Mouse (Mus musculus) small intestine, adult 2 months (tissue): ENCODE results near the gene Gm10490. TPM values are rescaled to one million over a fixed set of nuclear protein-coding genes. Genes with fewer than 3 reads are reported as not detected.

Experiments
- H3K27ac ChIP-seq: fragments of 200-500 bp; 2 replicates; pipeline ENCODE4 v1.5.1; 2012; ENCODE audit warnings: low read depth, low read length, control low read depth, inconsistent platforms; ENCODE audit not compliant: insufficient read depth
- H3K27me3 ChIP-seq: fragments of 200-500 bp; 2 replicates; pipeline ENCODE4 v1.6.1; 2012; ENCODE audit warnings: mild to moderate bottlenecking, moderate library complexity, low read length, inconsistent platforms; ENCODE audit not compliant: control insufficient read depth, insufficient read depth
- H3K36me3 ChIP-seq: fragments of 200-500 bp; 2 replicates; pipeline ENCODE4 v1.6.1; 2012; ENCODE audit warnings: mild to moderate bottlenecking, low read length, control low read depth, inconsistent platforms; ENCODE audit not compliant: control insufficient read depth, insufficient read depth
- H3K4me1 ChIP-seq: fragments of 200-500 bp; 2 replicates; pipeline ENCODE4 v1.6.1; 2012; ENCODE audit warnings: low read length, inconsistent platforms, mixed read lengths; ENCODE audit not compliant: control insufficient read depth, insufficient read depth, insufficient read length
- H3K4me3 ChIP-seq: fragments of 200-500 bp; 2 replicates; pipeline ENCODE4 v1.5.1; 2012; ENCODE audit warnings: low read depth, mild to moderate bottlenecking, control low read depth, inconsistent platforms, low read length, moderate library complexity
- CTCF ChIP-seq: fragments of 200-500 bp; IDR thresholded peaks from 2 replicates; pipeline ENCODE4 v1.5.1; 2012; ENCODE audit warnings: low read depth, mild to moderate bottlenecking, control low read depth, inconsistent platforms, low read length, moderate library complexity, mixed read lengths; ENCODE audit not compliant: insufficient replicate concordance, insufficient read length; ENCODE audit errors: extremely low read depth
- POLR2A ChIP-seq: fragments of 200-500 bp; IDR thresholded peaks from 2 replicates; pipeline ENCODE4 v1.6.1; 2012; ENCODE audit warnings: low read depth, mild to moderate bottlenecking, control low read depth, inconsistent platforms, low read length, moderate library complexity
- WGBS: fragments of 180-500 bp; shearing (Covaris S2); methylation state at CpG from one replicate; pipeline ENCODE4 v1.1.7; 2018; 5-methylcytosine and 5-hydroxymethylcytosine counted together
- polyA plus RNA-seq: library from polyadenylated mRNA; depleted of rRNA; stranded (reverse); fragments of >200 nt; gene quantifications from 2 replicates; pipeline ENCODE4 v1.2.3, GENCODE M21; 2012; rRNA removed

The Gm10490 gene
- polyA plus RNA-seq, 1 experiment: not detected

DNA sequence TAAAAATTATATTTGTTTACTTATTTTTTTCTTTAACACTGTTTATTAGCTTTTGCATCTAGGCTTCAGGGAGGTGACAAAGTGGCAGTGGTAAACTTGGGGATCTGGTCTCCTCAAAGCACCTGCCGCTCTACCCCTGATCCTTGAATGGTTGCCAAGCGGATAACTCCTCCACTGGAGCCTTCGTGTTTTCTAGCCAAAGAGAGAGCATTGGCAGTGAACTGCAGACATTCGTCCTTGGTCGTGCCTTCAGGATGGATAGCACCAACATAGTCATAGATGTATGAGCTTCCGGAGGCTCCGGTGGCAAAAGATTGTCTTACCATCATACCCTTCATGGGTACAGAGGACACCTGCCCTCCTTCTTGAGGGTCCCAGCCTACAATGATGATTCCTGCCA, 40.7 kb downstream of the Gm10490 start:
- WGBS: 82% methylated on average over 7 of the region's 7 CpGs
- Histone ChIP-seq H3K27me3 (no peaks in the 10 kb centered on the region), H3K27ac (no peak overlapping the region), H3K4me1 (no peaks in the 10 kb centered on the region; the same call in 1 of the 2 replicates), H3K4me3 (no peak overlapping the region), H3K36me3 (no peaks in the 10 kb centered on the region)
- no peak for TF ChIP-seq CTCF
- TF ChIP-seq POLR2A: no peak

DNA sequence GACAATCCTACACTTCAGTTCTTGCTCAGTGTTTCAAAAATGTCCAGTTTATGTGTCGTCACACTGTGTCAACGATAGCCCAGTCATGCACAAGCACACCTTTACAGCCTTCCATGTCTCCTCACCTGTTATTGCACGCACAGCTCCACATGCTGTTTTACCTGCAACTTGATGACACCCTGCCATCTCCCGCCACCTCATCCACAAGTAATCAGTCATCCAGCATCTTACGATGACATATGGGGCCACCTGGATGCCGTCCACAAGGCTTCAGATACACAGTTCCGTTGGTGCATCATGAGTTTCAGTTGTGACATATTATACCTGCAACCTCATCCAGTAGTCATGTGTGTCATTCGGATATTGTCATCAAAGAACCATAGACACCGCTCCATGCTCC, 49.5 kb downstream of the Gm10490 start:
- no peak overlapping the region for H3K27ac ChIP-seq
- no peaks in the 10 kb centered on the region for H3K36me3 ChIP-seq
- no peak overlapping the region for H3K4me3 ChIP-seq
- WGBS: 88% methylated on average over 9 of the region's 9 CpGs
- H3K27me3 ChIP-seq: no peaks in the 10 kb centered on the region
- TF ChIP-seq CTCF: no peak
- no peak for TF ChIP-seq POLR2A
- H3K4me1 ChIP-seq: no peaks in the 10 kb centered on the region

Other genes starting within 250 kb of the Gm10490 start
- 99.6 and 138 TPM in 2 replicates for gene Plp2, start 238.2 kb upstream of the Gm10490 start, polyA plus RNA-seq
- gene Magix, start 228.3 kb upstream of the Gm10490 start, polyA plus RNA-seq: 0.90 and 1.5 TPM in 2 replicates
- gene Gpkow, start 212.4 kb upstream of the Gm10490 start, polyA plus RNA-seq: 2.3 and 3.6 TPM in 2 replicates
- 14.9 and 33.6 TPM in 2 replicates for gene Wdr45, start 195.2 kb upstream of the Gm10490 start, polyA plus RNA-seq
- 0.10 and 0.25 TPM in 2 replicates for gene Gm45208, start 187.3 kb upstream of the Gm10490 start, polyA plus RNA-seq
- gene Praf2, start 181.1 kb upstream of the Gm10490 start, polyA plus RNA-seq: 36.5 and 46.2 TPM in 2 replicates
- 16.3 and 65.1 TPM in 2 replicates for gene Ccdc120, start 158.6 kb upstream of the Gm10490 start, polyA plus RNA-seq
- gene Tfe3, start 147.0 kb upstream of the Gm10490 start, polyA plus RNA-seq: 19.5 and 23.0 TPM in 2 replicates
- 13.0 and 23.2 TPM in 2 replicates for gene Gripap1, start 119.8 kb upstream of the Gm10490 start, polyA plus RNA-seq
- gene Kcnd1, start 87.3 kb upstream of the Gm10490 start, polyA plus RNA-seq: 0.72 and 1.3 TPM in 2 replicates
- gene Otud5, start 68.2 kb upstream of the Gm10490 start, polyA plus RNA-seq: 22.0 and 45.8 TPM in 2 replicates
- 6.8 and 14.5 TPM in 2 replicates for gene Pim2, start 31.3 kb upstream of the Gm10490 start, polyA plus RNA-seq
- 53.4 and 99.6 TPM in 2 replicates for gene Slc35a2, start 25.5 kb upstream of the Gm10490 start, polyA plus RNA-seq
- 15.0 and 31.7 TPM in 2 replicates for gene Pqbp1, start 10.3 kb upstream of the Gm10490 start, polyA plus RNA-seq
- gene Timm17b, start 10.2 kb upstream of the Gm10490 start, polyA plus RNA-seq: 20.8 and 31.8 TPM in 2 replicates
- gene Gm10491, start 1.7 kb upstream of the Gm10490 start, polyA plus RNA-seq: not detected in 2 replicates
- 10.8 and 21.1 TPM in 2 replicates for gene Pcsk1n, start 10.3 kb downstream of the Gm10490 start, polyA plus RNA-seq
- not detected in 2 replicates for gene Eras, start 19.1 kb downstream of the Gm10490 start, polyA plus RNA-seq
- 5.8 and 11.0 TPM in 2 replicates for gene Hdac6, start 38.3 kb downstream of the Gm10490 start, polyA plus RNA-seq
- 0.25 and 0.47 TPM in 2 replicates for gene Gata1, start 68.5 kb downstream of the Gm10490 start, polyA plus RNA-seq
- 10.0 and 20.4 TPM in 2 replicates for gene Glod5, start 109.0 kb downstream of the Gm10490 start, polyA plus RNA-seq
- 4.5 and 9.2 TPM in 2 replicates for gene Suv39h1, start 165.2 kb downstream of the Gm10490 start, polyA plus RNA-seq
- 2.9 and 6.0 TPM in 2 replicates for gene Was, start 181.0 kb downstream of the Gm10490 start, polyA plus RNA-seq
- gene Wdr13, start 223.3 kb downstream of the Gm10490 start, polyA plus RNA-seq: 81.7 and 93.0 TPM in 2 replicates
- 22.2 and 31.7 TPM in 2 replicates for gene Rbm3, start 236.3 kb downstream of the Gm10490 start, polyA plus RNA-seq